Mouse (Mus musculus) heart, postnatal 0 days (tissue): ENCODE results near the gene Gipc3.
A peak's percentile ranks its signal among the peaks of the same experiment; 100 is the strongest.

Source experiments
- CTCF ChIP-seq: IDR thresholded peaks from 2 replicates; pipeline ENCODE4 v1.5.1; 2016; ENCODE audit warnings: antibody characterized with exemption, control low read depth, low read depth
- EP300 ChIP-seq: IDR thresholded peaks from 2 replicates; pipeline ENCODE4 v1.6.1; 2016; ENCODE audit warnings: antibody characterized with exemption, low read depth

GRCm38 (mm10) chr10:81289278-81289677, 53.8 kb downstream of the Gipc3 start:
- TF ChIP-seq EP300: no peak
- peak; percentile 88 for TF ChIP-seq CTCF
